Mouse (Mus musculus): ENCODE results near the gene Upk3bl. TPM values are rescaled to one million over a fixed set of nuclear protein-coding genes. Genes with fewer than 3 reads are reported as not detected.

Upk3bl gene
- total RNA-seq, 1 experiment, result 2.2 TPM

GRCm38 (mm10) chr5:136040210-136040609, 14.1 kb upstream of the Upk3bl start:
- H3K9me3 ChIP-seq (ENCODE audit: control insufficient read depth, insufficient read depth, low read depth, low read length), result no peaks in the 10 kb centered on the region
- peak overlapping the region in 1 of 2 experiments; percentile 53; a peak in 2 of 4 replicates for H3K4me3 ChIP-seq (ENCODE audit: insufficient read depth in 1 of 2, low read depth in 1 of 2, low read length in 2 of 2, poor library complexity in 1 of 2, severe bottlenecking in 1 of 2)
- no peaks in the 10 kb centered on the region for H3K36me3 ChIP-seq (ENCODE audit: control insufficient read depth, insufficient read depth, low read length, poor library complexity, severe bottlenecking)
- H3K9ac ChIP-seq (ENCODE audit: insufficient read depth, low read depth, low read length, poor library complexity, severe bottlenecking), result no peak overlapping the region
- in situ Hi-C loops (cut with MboI; ENCODE audit: low sequenced_read_pairs in 2 of 2, unreplicated experiment in 2 of 2), result no loop called here
- peaks cover 4 to 9% of the 10 kb centered on the region in 2 experiments; a peak in 3 of 4 replicates for H3K4me1 ChIP-seq (ENCODE audit: control insufficient read depth in 2 of 2, insufficient read depth in 2 of 2, low read length in 2 of 2, poor library complexity in 1 of 2)
- TF ChIP-seq MAFK (IDR thresholded peaks at IDR 0.05; ENCODE audit: insufficient read depth, low read depth, low read length) (no peak), ZNF384 (IDR thresholded peaks at IDR 0.05; ENCODE audit: low read depth, low read length) (no peak), HCFC1 (IDR thresholded peaks at IDR 0.05; ENCODE audit: borderline replicate concordance, insufficient read depth, low read length) (no peak), ZC3H11A (IDR thresholded peaks at IDR 0.05; ENCODE audit: borderline replicate concordance, low read depth, low read length) (no peak), CHD2 (IDR thresholded peaks at IDR 0.05; ENCODE audit: low read depth, low read length) (no peak)
- H3K27ac ChIP-seq (ENCODE audit: insufficient read depth, low read depth, low read length, poor library complexity, severe bottlenecking), result no peak overlapping the region
- DNase-seq (ENCODE audit: low read depth, low spot score), result no peak

DNA sequence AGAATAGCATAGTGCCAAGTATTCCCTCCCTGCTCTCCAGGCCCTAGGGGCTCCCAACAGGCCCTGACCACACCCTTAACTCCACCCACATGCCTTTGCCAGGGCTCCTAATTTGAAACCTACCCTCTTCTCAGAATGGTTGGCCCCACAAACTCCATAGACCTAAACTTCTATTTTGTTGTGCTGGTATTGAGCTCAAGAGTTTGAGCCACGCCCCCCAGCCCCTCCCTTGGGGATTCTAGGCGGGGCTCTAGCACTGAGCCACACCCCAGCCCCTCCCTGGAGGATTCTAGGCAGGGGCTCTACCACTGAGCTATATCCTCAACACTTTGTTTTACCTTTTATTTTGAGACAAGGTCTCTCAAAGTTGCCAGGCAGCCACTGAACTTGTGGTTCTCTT, 13.0 kb upstream of the Upk3bl start:
- Histone ChIP-seq H3K9ac (ENCODE audit: insufficient read depth, low read depth, low read length, poor library complexity, severe bottlenecking) (no peak overlapping the region; the same call in 1 of the 2 replicates), H3K27ac (ENCODE audit: insufficient read depth, low read depth, low read length, poor library complexity, severe bottlenecking) (peak overlapping the region; percentile 77; the same call in 1 of the 2 replicates), H3K4me3 (ENCODE audit: insufficient read depth in 1 of 2, low read depth in 1 of 2, low read length in 2 of 2, poor library complexity in 1 of 2, severe bottlenecking in 1 of 2) (no peak overlapping the region; a peak in 1 of 4 replicates), H3K4me1 (ENCODE audit: control insufficient read depth in 2 of 2, insufficient read depth in 2 of 2, low read length in 2 of 2, poor library complexity in 1 of 2) (peaks cover 4 to 13% of the 10 kb centered on the region in 2 experiments; a peak in 3 of 4 replicates), H3K9me3 (ENCODE audit: control insufficient read depth, insufficient read depth, low read depth, low read length) (no peaks in the 10 kb centered on the region), H3K36me3 (ENCODE audit: control insufficient read depth, insufficient read depth, low read length, poor library complexity, severe bottlenecking) (no peaks in the 10 kb centered on the region)
- in situ Hi-C loops (cut with MboI; ENCODE audit: low sequenced_read_pairs in 2 of 2, unreplicated experiment in 2 of 2), result no loop called here
- TF ChIP-seq HCFC1 (IDR thresholded peaks at IDR 0.05; ENCODE audit: borderline replicate concordance, insufficient read depth, low read length), result no peak
- TF ChIP-seq CHD2 (IDR thresholded peaks at IDR 0.05; ENCODE audit: low read depth, low read length), result no peak
- peak; percentile 59 for DNase-seq (ENCODE audit: low read depth, low spot score)

- Histone ChIP-seq H3K4me3 (ENCODE audit: insufficient read depth in 1 of 2, low read depth in 1 of 2, low read length in 2 of 2, poor library complexity in 1 of 2, severe bottlenecking in 1 of 2) (no peak overlapping the region; a peak in 1 of 4 replicates), H3K4me1 (ENCODE audit: control insufficient read depth in 2 of 2, insufficient read depth in 2 of 2, low read length in 2 of 2, poor library complexity in 1 of 2) (peaks cover 4 to 13% of the 10 kb centered on the region in 2 experiments; a peak in 3 of 4 replicates), H3K27ac (ENCODE audit: insufficient read depth, low read depth, low read length, poor library complexity, severe bottlenecking) (peak overlapping the region; percentile 77; the same call in 1 of the 2 replicates), H3K36me3 (ENCODE audit: control insufficient read depth, insufficient read depth, low read length, poor library complexity, severe bottlenecking) (no peaks in the 10 kb centered on the region), H3K9ac (ENCODE audit: insufficient read depth, low read depth, low read length, poor library complexity, severe bottlenecking) (no peak overlapping the region; the same call in 1 of the 2 replicates), H3K9me3 (ENCODE audit: control insufficient read depth, insufficient read depth, low read depth, low read length) (no peaks in the 10 kb centered on the region)
- TF ChIP-seq HCFC1 (IDR thresholded peaks at IDR 0.05; ENCODE audit: borderline replicate concordance, insufficient read depth, low read length) (no peak), MAFK (IDR thresholded peaks at IDR 0.05; ENCODE audit: insufficient read depth, low read depth, low read length) (no peak), CHD2 (IDR thresholded peaks at IDR 0.05; ENCODE audit: low read depth, low read length) (no peak), ZNF384 (IDR thresholded peaks at IDR 0.05; ENCODE audit: low read depth, low read length) (no peak), ZC3H11A (IDR thresholded peaks at IDR 0.05; ENCODE audit: borderline replicate concordance, low read depth, low read length) (no peak)
- no peak for DNase-seq (ENCODE audit: low read depth, low spot score)
- in situ Hi-C loops (cut with MboI; ENCODE audit: low sequenced_read_pairs in 2 of 2, unreplicated experiment in 2 of 2), result no loop called here
Measured at GRCm38 (mm10) chr5:136041666-136042065, 12.6 kb upstream of the Upk3bl start.

GRCm38 (mm10) chr5:136044865-136045264, 9.4 kb upstream of the Upk3bl start:
- H3K4me3 ChIP-seq (ENCODE audit: insufficient read depth in 1 of 2, low read depth in 1 of 2, low read length in 2 of 2, poor library complexity in 1 of 2, severe bottlenecking in 1 of 2), result no peak overlapping the region
- H3K9me3 ChIP-seq (ENCODE audit: control insufficient read depth, insufficient read depth, low read depth, low read length), result no peaks in the 10 kb centered on the region
- TF ChIP-seq ZNF384 (IDR thresholded peaks at IDR 0.05; ENCODE audit: low read depth, low read length), result no peak
- no peak for TF ChIP-seq CHD2 (IDR thresholded peaks at IDR 0.05; ENCODE audit: low read depth, low read length)
- TF ChIP-seq ZC3H11A (IDR thresholded peaks at IDR 0.05; ENCODE audit: borderline replicate concordance, low read depth, low read length), result no peak
- no peaks in the 10 kb centered on the region for H3K36me3 ChIP-seq (ENCODE audit: control insufficient read depth, insufficient read depth, low read length, poor library complexity, severe bottlenecking)
- H3K4me1 ChIP-seq (ENCODE audit: control insufficient read depth in 2 of 2, insufficient read depth in 2 of 2, low read length in 2 of 2, poor library complexity in 1 of 2), result peaks cover 4 to 11% of the 10 kb centered on the region in 2 experiments; a peak in 3 of 4 replicates
- H3K9ac ChIP-seq (ENCODE audit: insufficient read depth, low read depth, low read length, poor library complexity, severe bottlenecking), result no peak overlapping the region; the same call in 1 of the 2 replicates
- no peak for DNase-seq (ENCODE audit: low read depth, low spot score)
- in situ Hi-C loops (cut with MboI; ENCODE audit: low sequenced_read_pairs in 2 of 2, unreplicated experiment in 2 of 2), result no loop called here
- H3K27ac ChIP-seq (ENCODE audit: insufficient read depth, low read depth, low read length, poor library complexity, severe bottlenecking), result no peak overlapping the region

- Histone ChIP-seq H3K4me1 (ENCODE audit: control insufficient read depth in 2 of 2, insufficient read depth in 2 of 2, low read length in 2 of 2, poor library complexity in 1 of 2) (peaks cover 2 to 11% of the 10 kb centered on the region in 2 experiments; a peak in 3 of 4 replicates), H3K27ac (ENCODE audit: insufficient read depth, low read depth, low read length, poor library complexity, severe bottlenecking) (no peak overlapping the region), H3K36me3 (ENCODE audit: control insufficient read depth, insufficient read depth, low read length, poor library complexity, severe bottlenecking) (no peaks in the 10 kb centered on the region), H3K9me3 (ENCODE audit: control insufficient read depth, insufficient read depth, low read depth, low read length) (no peaks in the 10 kb centered on the region), H3K4me3 (ENCODE audit: insufficient read depth in 1 of 2, low read depth in 1 of 2, low read length in 2 of 2, poor library complexity in 1 of 2, severe bottlenecking in 1 of 2) (no peak overlapping the region), H3K9ac (ENCODE audit: insufficient read depth, low read depth, low read length, poor library complexity, severe bottlenecking) (peak overlapping the region; percentile 21; the same call in 1 of the 2 replicates)
- no peak for DNase-seq (ENCODE audit: low read depth, low spot score)
- no peak for TF ChIP-seq MAFK (IDR thresholded peaks at IDR 0.05; ENCODE audit: insufficient read depth, low read depth, low read length)
- TF ChIP-seq ZNF384 (IDR thresholded peaks at IDR 0.05; ENCODE audit: low read depth, low read length), result no peak
- TF ChIP-seq HCFC1 (IDR thresholded peaks at IDR 0.05; ENCODE audit: borderline replicate concordance, insufficient read depth, low read length), result no peak
- peak; percentile 27; the same call in 1 of the 2 replicates for TF ChIP-seq ZC3H11A (IDR thresholded peaks at IDR 0.05; ENCODE audit: borderline replicate concordance, low read depth, low read length)
- no peak for TF ChIP-seq CHD2 (IDR thresholded peaks at IDR 0.05; ENCODE audit: low read depth, low read length)
- in situ Hi-C loops (cut with MboI; ENCODE audit: low sequenced_read_pairs in 2 of 2, unreplicated experiment in 2 of 2), result no loop called here
Measured at GRCm38 (mm10) chr5:136045408-136045807, 8.9 kb upstream of the Upk3bl start.
